Mouse (Mus musculus) lung, adult 2 months (tissue): Measurements from ENCODE around the gene Apmap.

Experiments used
- CTCF ChIP-seq: fragments of 200-500 bp; IDR thresholded peaks from 2 replicates; pipeline ENCODE4 v1.5.1; 2011; ENCODE audit warnings: mild to moderate bottlenecking, low read length, control low read depth; ENCODE audit not compliant: insufficient read depth
- POLR2A ChIP-seq: fragments of 200-500 bp; IDR thresholded peaks from 2 replicates; pipeline ENCODE4 v1.6.1; 2011; ENCODE audit warnings: low read depth, mild to moderate bottlenecking, control low read depth, low read length, borderline replicate concordance; ENCODE audit errors: extremely low read depth

DNA sequence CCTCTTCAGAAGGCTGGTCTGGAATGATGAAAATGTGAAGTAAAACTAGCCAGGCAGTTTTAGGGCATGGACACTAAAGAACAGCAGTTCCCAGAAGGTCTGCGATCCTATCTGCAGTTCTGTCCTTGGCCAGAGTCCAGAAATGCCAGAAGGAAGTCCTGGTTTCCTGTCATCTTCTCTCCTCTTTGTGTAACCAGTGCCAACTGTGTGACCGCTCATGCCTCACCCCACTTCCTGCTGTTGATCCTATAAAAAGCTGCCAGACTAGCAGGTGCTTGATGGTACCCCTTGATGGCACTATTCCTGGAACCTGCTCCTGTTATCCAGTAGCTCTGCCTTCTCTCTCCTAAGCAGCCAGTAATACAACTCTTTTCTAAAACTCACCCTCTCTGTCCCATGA, 41.3 kb downstream of the Apmap start:
- TF ChIP-seq CTCF (no peak), POLR2A (no peak)
